Mouse (Mus musculus): ENCODE results near the gene Cyp4b1.

- TF ChIP-seq POLR2A (IDR thresholded peaks at IDR 0.05; ENCODE audit: borderline replicate concordance, insufficient read depth, low read length) = no peak
- no peak for TF ChIP-seq CTCF (IDR thresholded peaks at IDR 0.05; ENCODE audit: borderline replicate concordance, insufficient read depth, low read depth, low read length)
These were observed 1.8 kb upstream of the Cyp4b1 start for GRCm38 (mm10) chr4:115649344-115649743.
